Mouse (Mus musculus): ENCODE results near the gene Dnah8.
A peak's percentile ranks its signal among the peaks of the same experiment; 100 is the strongest.

GRCm38 (mm10) chr17:30803668-30804067, 179.5 kb downstream of the Dnah8 start:
- TF ChIP-seq CTCF (IDR thresholded peaks at IDR 0.05; ENCODE audit: control insufficient read depth, insufficient read depth, insufficient replicate concordance, low read depth, low read length) (peak; percentile 60; the same call in 1 of the 2 replicates), POLR2A (IDR thresholded peaks at IDR 0.05; ENCODE audit: control insufficient read depth, low read depth, low read length) (no peak)
